Mouse (Mus musculus) spleen, postnatal 36 days (tissue): ENCODE measurements around the gene Nfyb.
A peak's percentile ranks its signal among the peaks of the same experiment; 100 is the strongest.

Experiments used
- DNase-seq, 2 experiments: peaks; one replicate each; pipeline ENCODE4 v3.0.0; 2022; ENCODE audit warnings: low spot score in 2 of 2, mixed read lengths in 1 of 2

Nfyb gene

GRCm38 (mm10) chr10:82779831-82780230 lies 15.9 kb upstream of the Nfyb start:
- no peak for DNase-seq

- DNase-seq = no peak
Measured at GRCm38 (mm10) chr10:82778791-82779549, 15.0 kb upstream of the Nfyb start.

GRCm38 (mm10) chr10:82777886-82778285 lies 13.9 kb upstream of the Nfyb start:
- DNase-seq = no peak

GRCm38 (mm10) chr10:82777075-82777474 lies 13.1 kb upstream of the Nfyb start:
- DNase-seq = no peak

GRCm38 (mm10) chr10:82774841-82775240 lies 10.9 kb upstream of the Nfyb start:
- no peak for DNase-seq

GRCm38 (mm10) chr10:82771595-82772170 lies 7.7 kb upstream of the Nfyb start:
- DNase-seq = no peak

- no peak for DNase-seq
Measured at GRCm38 (mm10) chr10:82770713-82771112, 6.8 kb upstream of the Nfyb start.

- no peak for DNase-seq
Measured at GRCm38 (mm10) chr10:82768901-82769300, 5.0 kb upstream of the Nfyb start.

GRCm38 (mm10) chr10:82762756-82763681 lies 925 bp downstream of the Nfyb start:
- DNase-seq = peak; percentile 19 to 36

GRCm38 (mm10) chr10:82761037-82761811 lies 2.7 kb downstream of the Nfyb start:
- DNase-seq = no peak

- DNase-seq = no peak
Measured at GRCm38 (mm10) chr10:82759706-82760105, 4.2 kb downstream of the Nfyb start.

GRCm38 (mm10) chr10:82758878-82759277 lies 5.1 kb downstream of the Nfyb start:
- no peak for DNase-seq

GRCm38 (mm10) chr10:82758368-82758767 lies 5.6 kb downstream of the Nfyb start:
- DNase-seq = no peak

GRCm38 (mm10) chr10:82757341-82757740 lies 6.6 kb downstream of the Nfyb start:
- DNase-seq = no peak

GRCm38 (mm10) chr10:82756466-82756865 lies 7.5 kb downstream of the Nfyb start:
- no peak for DNase-seq

- no peak for DNase-seq
Measured at GRCm38 (mm10) chr10:82755213-82755890, 8.6 kb downstream of the Nfyb start.

GRCm38 (mm10) chr10:82754642-82755041 lies 9.3 kb downstream of the Nfyb start:
- no peak for DNase-seq

- DNase-seq = no peak
Measured at GRCm38 (mm10) chr10:82752921-82753320, 11.0 kb downstream of the Nfyb start.

GRCm38 (mm10) chr10:82750778-82751177 lies 13.2 kb downstream of the Nfyb start:
- DNase-seq = no peak

GRCm38 (mm10) chr10:82746988-82747850 lies 16.7 kb downstream of the Nfyb start:
- DNase-seq = no peak
